Mouse (Mus musculus) stomach, embryonic 15.5 days (tissue): ENCODE results near the gene Panx1. TPM values are rescaled to one million over a fixed set of nuclear protein-coding genes. Genes with fewer than 3 reads are reported as not detected.

Experiments used
- ATAC-seq: fragments of 200-750 bp; cut with Nextera tagmentation; 2 replicates; pipeline ENCODE4 v1.8.0; 2017; ENCODE audit warnings: low read depth, moderate number of reproducible peaks, moderate TSS enrichment; ENCODE audit not compliant: insufficient read depth, low FRiP score
- H3K27ac ChIP-seq: fragments of 300-500 bp; sonication (generic); 2 replicates; pipeline ENCODE4 v1.5.1; 2015; ENCODE audit warnings: mild to moderate bottlenecking, inconsistent platforms
- H3K27me3 ChIP-seq: fragments of 300-500 bp; sonication (generic); replicated peaks from 2 replicates; pipeline ENCODE4 v1.6.1; 2015; ENCODE audit warnings: inconsistent platforms
- H3K36me3 ChIP-seq: fragments of 300-500 bp; sonication (generic); 2 replicates; pipeline ENCODE4 v1.6.1; 2015; ENCODE audit warnings: inconsistent platforms
- H3K4me1 ChIP-seq: fragments of 300-500 bp; sonication (generic); 2 replicates; pipeline ENCODE4 v1.6.1; 2015; ENCODE audit warnings: inconsistent platforms
- H3K4me2 ChIP-seq: fragments of 300-500 bp; sonication (generic); 2 replicates; pipeline ENCODE4 v1.6.1; 2015; ENCODE audit warnings: mild to moderate bottlenecking, inconsistent platforms
- H3K4me3 ChIP-seq: fragments of 300-500 bp; sonication (generic); replicated peaks from 2 replicates; pipeline ENCODE4 v1.5.1; 2015; ENCODE audit warnings: inconsistent platforms
- H3K9ac ChIP-seq: fragments of 300-500 bp; sonication (generic); 2 replicates; pipeline ENCODE4 v1.6.1; 2015; ENCODE audit warnings: inconsistent platforms
- H3K9me3 ChIP-seq: fragments of 300-500 bp; sonication (generic); 2 replicates; pipeline ENCODE4 v1.6.1; 2016; ENCODE audit warnings: inconsistent platforms
- WGBS: fragments of 180-500 bp; shearing (Covaris S2); methylation state at CpG from one replicate; pipeline ENCODE4 v1.1.7; 2015; 5-methylcytosine and 5-hydroxymethylcytosine counted together
- polyA plus RNA-seq: library from polyadenylated mRNA; unstranded; fragments of >200 nt; fragmentation: Nextera tagmentation; extraction: Ambion mirVana; gene quantifications from 2 replicates; pipeline ENCODE4 v1.2.1, GENCODE M21; 2015

Gene Panx1
- polyA plus RNA-seq, 1 experiment from 2014 or later, result 39.7 TPM

GRCm38 (mm10) chr9:15037237-15037636, 8.0 kb downstream of the Panx1 start:
- no peak overlapping the region for H3K4me3 ChIP-seq

GRCm38 (mm10) chr9:15036807-15037206, 8.5 kb downstream of the Panx1 start:
- WGBS, result 36% methylated on average over 4 of the region's 4 CpGs
- no peak overlapping the region for H3K4me3 ChIP-seq

More at GRCm38 (mm10) chr9:15037237-15037636, 8.0 kb downstream of the Panx1 start:
- H3K27ac ChIP-seq, result peak overlapping the region; percentile 65
- no peak overlapping the region for H3K4me2 ChIP-seq
- no peaks in the 10 kb centered on the region for H3K9me3 ChIP-seq
- H3K27me3 ChIP-seq, result no peaks in the 10 kb centered on the region
- H3K4me1 ChIP-seq, result peaks cover 11% of the 10 kb centered on the region; the same call in 1 of the 2 replicates
- ATAC-seq, result 0 out of 2 replicates have a peak, but pooled peaks have one; percentile 44
- H3K9ac ChIP-seq, result no peak overlapping the region
- no peaks in the 10 kb centered on the region for H3K36me3 ChIP-seq

GRCm38 (mm10) chr9:15036405-15036804, 8.9 kb downstream of the Panx1 start:
- Histone ChIP-seq H3K4me1 (peaks cover 11% of the 10 kb centered on the region; the same call in 1 of the 2 replicates), H3K27me3 (no peaks in the 10 kb centered on the region), H3K9me3 (no peaks in the 10 kb centered on the region), H3K4me3 (no peak overlapping the region), H3K4me2 (no peak overlapping the region), H3K9ac (no peak overlapping the region), H3K27ac (no peak overlapping the region), H3K36me3 (no peaks in the 10 kb centered on the region)
- ATAC-seq, result no peak
- 90% methylated on average over 2 of the region's 2 CpGs for WGBS

More at GRCm38 (mm10) chr9:15036807-15037206, 8.5 kb downstream of the Panx1 start:
- no peaks in the 10 kb centered on the region for H3K9me3 ChIP-seq
- H3K27ac ChIP-seq, result peak overlapping the region; percentile 17; the same call in 1 of the 2 replicates
- peaks cover 11% of the 10 kb centered on the region; the same call in 1 of the 2 replicates for H3K4me1 ChIP-seq
- H3K9ac ChIP-seq, result no peak overlapping the region
- ATAC-seq, result 0 out of 2 replicates have a peak, but pooled peaks have one; percentile 8
- no peaks in the 10 kb centered on the region for H3K36me3 ChIP-seq
- no peaks in the 10 kb centered on the region for H3K27me3 ChIP-seq
- no peak overlapping the region for H3K4me2 ChIP-seq

GRCm38 (mm10) chr9:15035979-15036378, 9.3 kb downstream of the Panx1 start:
- no peak for ATAC-seq
- WGBS, result 91% methylated on average over 7 of the region's 7 CpGs
- Histone ChIP-seq H3K4me3 (no peak overlapping the region), H3K4me2 (no peak overlapping the region), H3K9me3 (no peaks in the 10 kb centered on the region), H3K27me3 (no peaks in the 10 kb centered on the region), H3K4me1 (peaks cover 11% of the 10 kb centered on the region; the same call in 1 of the 2 replicates), H3K27ac (no peak overlapping the region), H3K9ac (no peak overlapping the region), H3K36me3 (no peaks in the 10 kb centered on the region)

GRCm38 (mm10) chr9:15034546-15035273, 10.6 kb downstream of the Panx1 start:
- Histone ChIP-seq H3K9ac (no peak overlapping the region), H3K4me2 (no peak overlapping the region), H3K4me1 (peaks cover 11% of the 10 kb centered on the region; the same call in 1 of the 2 replicates), H3K36me3 (no peaks in the 10 kb centered on the region), H3K27me3 (no peaks in the 10 kb centered on the region), H3K9me3 (no peaks in the 10 kb centered on the region), H3K4me3 (no peak overlapping the region), H3K27ac (no peak overlapping the region)
- 71% methylated on average over 7 of the region's 7 CpGs for WGBS
- no peak for ATAC-seq

- peaks cover 11% of the 10 kb centered on the region; the same call in 1 of the 2 replicates for H3K4me1 ChIP-seq
- H3K27ac ChIP-seq, result no peak overlapping the region
- H3K4me2 ChIP-seq, result no peak overlapping the region
- WGBS, result 66% methylated on average over 5 of the region's 5 CpGs
- ATAC-seq, result no peak
- no peaks in the 10 kb centered on the region for H3K36me3 ChIP-seq
- H3K4me3 ChIP-seq, result no peak overlapping the region
- no peaks in the 10 kb centered on the region for H3K27me3 ChIP-seq
- no peaks in the 10 kb centered on the region for H3K9me3 ChIP-seq
- no peak overlapping the region for H3K9ac ChIP-seq
These were observed 11.6 kb downstream of the Panx1 start for GRCm38 (mm10) chr9:15033568-15034160.

GRCm38 (mm10) chr9:15032797-15033196, 12.5 kb downstream of the Panx1 start:
- ATAC-seq, result no peak
- Histone ChIP-seq H3K9ac (no peak overlapping the region), H3K27ac (no peak overlapping the region), H3K9me3 (no peaks in the 10 kb centered on the region), H3K4me3 (no peak overlapping the region), H3K27me3 (no peaks in the 10 kb centered on the region), H3K4me1 (peaks cover 11% of the 10 kb centered on the region; the same call in 1 of the 2 replicates), H3K4me2 (no peak overlapping the region), H3K36me3 (no peaks in the 10 kb centered on the region)
- WGBS, result 78% methylated on average over 4 of the region's 4 CpGs

GRCm38 (mm10) chr9:15030771-15031170, 14.5 kb downstream of the Panx1 start:
- 0 out of 2 replicates have a peak, but pooled peaks cover 6% of the 10 kb centered on the region for H3K4me1 ChIP-seq
- WGBS, result 61% methylated on average over 8 of the region's 8 CpGs
- no peak overlapping the region for H3K9ac ChIP-seq
- no peaks in the 10 kb centered on the region for H3K9me3 ChIP-seq
- H3K27ac ChIP-seq, result no peak overlapping the region
- no peak overlapping the region for H3K4me3 ChIP-seq
- no peaks in the 10 kb centered on the region for H3K27me3 ChIP-seq
- no peak overlapping the region for H3K4me2 ChIP-seq
- ATAC-seq, result no peak
- H3K36me3 ChIP-seq, result 0 out of 2 replicates have a peak, but pooled peaks cover 4% of the 10 kb centered on the region

GRCm38 (mm10) chr9:15029025-15029727, 16.1 kb downstream of the Panx1 start:
- H3K36me3 ChIP-seq, result 0 out of 2 replicates have a peak, but pooled peaks cover 4% of the 10 kb centered on the region
- no peak; the same call in 1 of the 2 replicates for ATAC-seq
- H3K4me3 ChIP-seq, result no peak overlapping the region
- H3K9me3 ChIP-seq, result no peaks in the 10 kb centered on the region
- WGBS, result 48% methylated on average over 5 of the region's 5 CpGs
- no peak overlapping the region for H3K9ac ChIP-seq
- no peak overlapping the region for H3K27ac ChIP-seq
- H3K4me2 ChIP-seq, result no peak overlapping the region
- H3K4me1 ChIP-seq, result 0 out of 2 replicates have a peak, but pooled peaks cover under 1% of the 10 kb centered on the region
- H3K27me3 ChIP-seq, result no peaks in the 10 kb centered on the region

GRCm38 (mm10) chr9:15027725-15028124, 17.6 kb downstream of the Panx1 start:
- WGBS, result 64% methylated on average over 3 of the region's 3 CpGs
- H3K27me3 ChIP-seq, result no peaks in the 10 kb centered on the region
- 0 out of 2 replicates have a peak, but pooled peaks cover 4% of the 10 kb centered on the region for H3K36me3 ChIP-seq
- H3K4me1 ChIP-seq, result no peaks in the 10 kb centered on the region
- no peak overlapping the region for H3K4me2 ChIP-seq
- H3K9me3 ChIP-seq, result no peaks in the 10 kb centered on the region
- no peak overlapping the region for H3K27ac ChIP-seq
- H3K9ac ChIP-seq, result no peak overlapping the region
- ATAC-seq, result no peak
- no peak overlapping the region for H3K4me3 ChIP-seq

- ATAC-seq, result no peak
- no peaks in the 10 kb centered on the region for H3K4me1 ChIP-seq
- 0 out of 2 replicates have a peak, but pooled peaks cover 4% of the 10 kb centered on the region for H3K36me3 ChIP-seq
- no peaks in the 10 kb centered on the region for H3K9me3 ChIP-seq
- H3K4me2 ChIP-seq, result no peak overlapping the region
- no peak overlapping the region for H3K27ac ChIP-seq
- WGBS, result 81% methylated on average over 1 of the region's 1 CpGs
- H3K9ac ChIP-seq, result no peak overlapping the region
- no peaks in the 10 kb centered on the region for H3K27me3 ChIP-seq
- H3K4me3 ChIP-seq, result no peak overlapping the region
These were observed 22.2 kb downstream of the Panx1 start for GRCm38 (mm10) chr9:15023049-15023448.
